Comparison of ENCODE assay signal across 21 mouse cellular contexts in the genomic region with DNA sequence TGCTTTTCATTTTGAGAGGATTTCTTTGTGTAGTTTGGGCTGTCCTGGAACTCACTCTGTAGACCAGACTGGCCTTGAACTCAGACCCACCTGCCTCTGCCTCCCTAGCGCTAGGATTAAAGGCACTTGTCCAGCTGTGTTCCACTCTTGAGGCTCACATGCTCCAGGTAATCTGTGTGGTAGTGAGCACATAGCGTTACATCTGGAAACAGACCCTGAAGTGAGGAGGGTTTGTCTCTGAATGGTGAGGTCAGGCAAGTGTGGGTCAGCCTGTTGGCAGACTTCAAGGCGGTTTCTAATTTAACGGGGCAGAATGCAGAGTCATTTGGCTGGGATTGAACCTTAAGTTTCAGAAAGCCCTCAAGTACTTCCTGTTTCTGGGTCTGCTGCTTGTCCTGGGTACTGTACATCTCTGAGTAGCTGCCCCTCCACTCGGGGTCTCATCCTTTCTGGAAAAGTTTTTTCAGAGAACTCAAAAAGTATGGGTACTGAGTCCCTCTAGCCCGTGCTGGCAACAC. TPM values are rescaled to one million over a fixed set of nuclear protein-coding genes. Genes with fewer than 3 reads are reported as not detected.
DNase-seq lines count a peak whose midpoint lies in the region; ATAC-seq and TF ChIP-seq lines count a peak whose summit lies in the region.
"Had no signal": no experiment of that assay in that cellular context is flagged by ENCODE, and none has a peak within 500 bp of the region (broad histone marks: within the 10 kb centered on the region; RNA-seq: fewer than 3 reads in every experiment).

No protein-coding gene starts in this region.

- 81% methylated on average over 6 of the region's 6 CpGs for WGBS in intestine, postnatal 0 days
- 82% methylated on average over 6 of the region's 6 CpGs for WGBS in intestine, embryonic 15.5 days

- TF ChIP-seq CTCF in gastrocnemius, adult 2 months (IDR thresholded peaks at IDR 0.05): no peak
- no peak for TF ChIP-seq CTCF in intestine, postnatal 0 days (IDR thresholded peaks at IDR 0.05; ENCODE audit: low read depth)
- TF ChIP-seq CTCF in CH12.LX (conservative IDR thresholded peaks at IDR 0.05 in 1 of 2, IDR thresholded peaks at IDR 0.05 in 1 of 2; ENCODE audit: low read depth in 2 of 2, low read length in 2 of 2): no peak

- H3K79me2 ChIP-seq in CH12.LX (replicated peaks; ENCODE audit: control insufficient read depth, extremely low read depth, insufficient read depth, poor library complexity, severe bottlenecking): peaks cover 62% of the 10 kb centered on the region

- no peak for TF ChIP-seq RAD21 in CH12.LX (IDR thresholded peaks at IDR 0.05; ENCODE audit: low read depth, low read length)

- ATAC-seq in intestine, postnatal 0 days: no peak
- ATAC-seq in intestine, embryonic 15.5 days: no peak
- ATAC-seq in granulocyte monocyte progenitor cell, adult 5-6 weeks (replicated peaks; ENCODE audit: poor library complexity, severe bottlenecking): peak; percentile 52; the same call in 1 of the 2 replicates
- ATAC-seq: forebrain, embryonic 14.5 days had no signal

- H3K4me2 ChIP-seq in intestine, postnatal 0 days (replicated peaks; ENCODE audit: low read depth): no peak overlapping the region
- no peak overlapping the region; the same call in 1 of the 2 replicates for H3K4me2 ChIP-seq in intestine, embryonic 15.5 days (replicated peaks)
- peak overlapping the region; percentile 48 for H3K4me2 ChIP-seq in CH12.LX (ENCODE audit: insufficient read depth, low read depth, poor library complexity, severe bottlenecking)
- H3K4me2 ChIP-seq: heart, embryonic 13.5 days; hindbrain, embryonic 15.5 days had no signal

- H3K9me3 ChIP-seq in intestine, postnatal 0 days (ENCODE audit: control insufficient read depth): no peaks in the 10 kb centered on the region
- H3K9me3 ChIP-seq in intestine, embryonic 15.5 days: no peaks in the 10 kb centered on the region
- no peaks in the 10 kb centered on the region for H3K9me3 ChIP-seq in CH12.LX (replicated peaks; ENCODE audit: low read length)
- H3K9me3 ChIP-seq: embryonic facial prominence, embryonic 10.5 days; forebrain, embryonic 10.5 days; heart, embryonic 13.5 days; hindbrain, embryonic 15.5 days had no signal

- 0 out of 2 replicates have a peak, but pooled peaks cover 5% of the 10 kb centered on the region for H3K4me1 ChIP-seq in intestine, postnatal 0 days (replicated peaks; ENCODE audit: control insufficient read depth, insufficient read depth, low read length)
- peaks cover 21% of the 10 kb centered on the region; the same call in 1 of the 2 replicates for H3K4me1 ChIP-seq in intestine, embryonic 15.5 days (replicated peaks)
- H3K4me1 ChIP-seq in CH12.LX (ENCODE audit: control insufficient read depth in 1 of 2, insufficient read depth in 2 of 2): peaks cover 38 to 97% of the 10 kb centered on the region in 2 experiments

- TF ChIP-seq POLR2A in CH12.LX (IDR thresholded peaks at IDR 0.05; ENCODE audit: low read depth, low read length): no peak

- intact Hi-C loops in gastrocnemius, adult 2 months (cut with DNase I): no loop called here

- in situ Hi-C loops in CH12.LX (cut with MboI; ENCODE audit: low pct_ligation_motif_present, low pct_unique_long_range_greater_than_20kb, low sequenced_read_pairs): no loop called here

- no peak for TF ChIP-seq EP300 in CH12.LX (IDR thresholded peaks at IDR 0.05; ENCODE audit: low read length)

- 0 out of 2 replicates have a peak overlapping the region, but pooled peaks have one; percentile 11 for H3K9ac ChIP-seq in intestine, postnatal 0 days (ENCODE audit: low read depth, low read length)
- no peak overlapping the region for H3K9ac ChIP-seq in intestine, embryonic 15.5 days
- H3K9ac ChIP-seq in CH12.LX (ENCODE audit: insufficient read depth, low read depth): peak overlapping the region; percentile 23
- H3K9ac ChIP-seq: heart, embryonic 13.5 days; hindbrain, embryonic 15.5 days had no signal

- no peak overlapping the region for H3K4me3 ChIP-seq in gastrocnemius, adult 2 months
- no peak overlapping the region for H3K4me3 ChIP-seq in intestine, postnatal 0 days (ENCODE audit: low read depth, low read length)
- H3K4me3 ChIP-seq in intestine, embryonic 15.5 days (replicated peaks): no peak overlapping the region
- H3K4me3 ChIP-seq in CH12.LX (replicated peaks in 1 of 3; ENCODE audit: low read depth in 2 of 3, low read length in 2 of 3, poor library complexity in 1 of 3): no peak overlapping the region
- H3K4me3 ChIP-seq: embryonic facial prominence, embryonic 10.5 days; erythroblast, embryonic 14.5 days; forebrain, embryonic 10.5 days; heart, embryonic 13.5 days; hindbrain, embryonic 15.5 days had no signal

- peak overlapping the region; percentile 28; the same call in 1 of the 2 replicates for H3K27ac ChIP-seq in gastrocnemius, adult 2 months
- no peak overlapping the region for H3K27ac ChIP-seq in intestine, postnatal 0 days (ENCODE audit: low read depth, low read length)
- no peak overlapping the region for H3K27ac ChIP-seq in intestine, embryonic 15.5 days
- peak overlapping the region; percentile 81 for H3K27ac ChIP-seq in CH12.LX (ENCODE audit: insufficient read depth, low read depth)
- H3K27ac ChIP-seq: embryonic facial prominence, embryonic 10.5 days; forebrain, embryonic 10.5 days; heart, embryonic 13.5 days; hindbrain, embryonic 15.5 days had no signal

- DNase-seq in gastrocnemius, adult 2 months: no peak
- no peak for DNase-seq in gastrocnemius, adult 8-10 months (ENCODE audit: low spot score in 2 of 2)
- peak; percentile 52 for DNase-seq in CH12.LX (ENCODE audit: extremely low read depth)
- no peak for DNase-seq in kidney, adult 11 months
- DNase-seq: adrenal gland, adult 8-10 months; adrenal gland, postnatal 36 days; cerebellum, adult 11 months; cerebellum, adult 8-10 months; cerebellum, postnatal 14 days; gastrocnemius, postnatal 10 days; heart, postnatal 36 days; kidney, adult 18-20 months had no signal

- no peaks in the 10 kb centered on the region; the same call in 1 of the 2 replicates for H3K36me3 ChIP-seq in intestine, postnatal 0 days (ENCODE audit: control insufficient read depth, insufficient read depth)
- H3K36me3 ChIP-seq in intestine, embryonic 15.5 days: no peaks in the 10 kb centered on the region
- H3K36me3 ChIP-seq in CH12.LX (replicated peaks in 1 of 2; ENCODE audit: control insufficient read depth in 1 of 2, insufficient read depth in 1 of 2, low read length in 1 of 2): peaks cover 0 to 11% of the 10 kb centered on the region in 2 experiments
- H3K36me3 ChIP-seq: heart, embryonic 13.5 days; hindbrain, embryonic 15.5 days had no signal

- dilution Hi-C loops in CH12.LX (cut with MboI; ENCODE audit: extremely low pct_ligation_motif_present, extremely low pct_unique_long_range_greater_than_20kb, low sequenced_read_pairs): no loop called here

- H3K27me3 ChIP-seq in intestine, postnatal 0 days (replicated peaks; ENCODE audit: control insufficient read depth, insufficient read depth, low read length): no peaks in the 10 kb centered on the region
- no peaks in the 10 kb centered on the region for H3K27me3 ChIP-seq in intestine, embryonic 15.5 days (replicated peaks)
- no peaks in the 10 kb centered on the region for H3K27me3 ChIP-seq in CH12.LX (replicated peaks)
- H3K27me3 ChIP-seq: heart, embryonic 13.5 days; hindbrain, embryonic 15.5 days had no signal

TF ChIP-seq in CH12.LX, 34 proteins besides CTCF, POLR2A, EP300 and RAD21 (continues in another document):
- TF ChIP-seq ELF1 (IDR thresholded peaks at IDR 0.05; ENCODE audit: low read depth, low read length) (peak; percentile 39; the same call in 1 of the 2 replicates), NRF1 (IDR thresholded peaks at IDR 0.05; ENCODE audit: low read depth, low read length) (no peak), TBP (conservative IDR thresholded peaks at IDR 0.05; ENCODE audit: low read depth, low read length) (no peak), TCF12 (IDR thresholded peaks at IDR 0.05; ENCODE audit: low read depth, low read length) (no peak), PAX5 (IDR thresholded peaks at IDR 0.05; ENCODE audit: low read length) (no peak), JUND (conservative IDR thresholded peaks at IDR 0.05; ENCODE audit: low read depth, low read length) (no peak), RCOR1 (conservative IDR thresholded peaks at IDR 0.05; ENCODE audit: low read depth, low read length) (no peak)

RNA-seq across cellular contexts. Expression of a gene that starts 7.2 kb away (rescaled TPM):
- total RNA-seq in gastrocnemius, adult 2 months (2021): 1 to 10 TPM; 4.4 to 4.9 TPM
- 1 to 10 TPM; 4.2 to 5.6 (median 4.9) TPM for total RNA-seq in gastrocnemius, adult 8-10 months (2022)
- polyA plus RNA-seq in intestine, postnatal 0 days (2015; fragmentation: Nextera tagmentation; extraction: Ambion mirVana): 0.86 and 0.98 TPM in 2 replicates
- 3.0 and 3.1 TPM in 2 replicates for polyA plus RNA-seq in intestine, embryonic 15.5 days (2015; fragmentation: Nextera tagmentation; extraction: Ambion mirVana)
- 8.7 and 11.8 TPM in 2 replicates for total RNA-seq in CH12.LX (2012; rRNA removed)
- total RNA-seq in CH12.LX (2014; rRNA removed): 6.5 and 7.4 TPM in 2 replicates
- 14.8 and 18.9 TPM in 2 replicates for polyA plus RNA-seq in CH12.LX (2012; ENCODE audit: insufficient read length, low read depth)
- total RNA-seq in granulocyte monocyte progenitor cell, adult 5-6 weeks (2014; fragmentation: Nextera tagmentation): 6.5 and 13.7 TPM in 2 replicates
- total RNA-seq in granulocyte monocyte progenitor cell, adult 5-6 weeks (2017): 3.8 and 5.2 TPM in 2 replicates

RNA-seq across cellular contexts. Expression of a gene that starts 38.1 kb away (rescaled TPM):
- total RNA-seq in gastrocnemius, adult 2 months (2021): 10 to 100 TPM; 15.5 to 18.9 TPM
- 10 to 100 TPM in 1 of 4 experiments, 1 to 10 TPM in 1, not detected in 2; 9.8 to 13.6 TPM for total RNA-seq in gastrocnemius, adult 8-10 months (2022)
- polyA plus RNA-seq in intestine, postnatal 0 days (2015; fragmentation: Nextera tagmentation; extraction: Ambion mirVana): 13.2 and 14.8 TPM in 2 replicates
- polyA plus RNA-seq in intestine, embryonic 15.5 days (2015; fragmentation: Nextera tagmentation; extraction: Ambion mirVana): 11.9 and 12.6 TPM in 2 replicates
- total RNA-seq in CH12.LX (2012; rRNA removed) (16.2 and 23.2 TPM in 2 replicates), CH12.LX (2014; rRNA removed) (56.6 and 99.7 TPM in 2 replicates)
- polyA plus RNA-seq in CH12.LX (2012; ENCODE audit: insufficient read length, low read depth): 120 and 128 TPM in 2 replicates
- 4.8 and 4.9 TPM in 2 replicates for total RNA-seq in granulocyte monocyte progenitor cell, adult 5-6 weeks (2014; fragmentation: Nextera tagmentation)
- total RNA-seq in granulocyte monocyte progenitor cell, adult 5-6 weeks (2017): 2.5 and 4.0 TPM in 2 replicates

RNA-seq across cellular contexts. Expression of a gene that starts 55.0 kb away (rescaled TPM):
- total RNA-seq in gastrocnemius, adult 2 months (2021): 100 to 1,000 TPM in 1 of 2 experiments, 10 to 100 TPM in 1; 83.3 to 126 TPM
- total RNA-seq in gastrocnemius, adult 8-10 months (2022): 10 to 100 TPM; 79.7 to 88.8 (median 82.2) TPM
- polyA plus RNA-seq in intestine, postnatal 0 days (2015; fragmentation: Nextera tagmentation; extraction: Ambion mirVana): 54.7 and 57.3 TPM in 2 replicates
- polyA plus RNA-seq in intestine, embryonic 15.5 days (2015; fragmentation: Nextera tagmentation; extraction: Ambion mirVana): 77.0 and 77.4 TPM in 2 replicates
- total RNA-seq in CH12.LX (2012; rRNA removed): 33.0 and 34.2 TPM in 2 replicates
- 50.0 and 53.0 TPM in 2 replicates for total RNA-seq in CH12.LX (2014; rRNA removed)
- polyA plus RNA-seq in CH12.LX (2012; ENCODE audit: insufficient read length, low read depth): 70.3 and 99.0 TPM in 2 replicates
- total RNA-seq in granulocyte monocyte progenitor cell, adult 5-6 weeks (2014; fragmentation: Nextera tagmentation): 25.9 and 52.7 TPM in 2 replicates
- 52.1 and 76.1 TPM in 2 replicates for total RNA-seq in granulocyte monocyte progenitor cell, adult 5-6 weeks (2017)

Comparison
In these comparisons a context has a peak if more than half of its experiments do, and no peak if none do; other contexts are left out.
1. H3K27ac ChIP-seq: peak in gastrocnemius, adult 2 months (single experiment) and CH12.LX (single experiment); none in intestine, postnatal 0 days (single experiment) and intestine, embryonic 15.5 days (single experiment).